Mouse (Mus musculus) R1 (cell line): Measurements from ENCODE around the gene Ubap1l.

ENCODE experiments used
- DNase-seq: peaks from one replicate; pipeline ENCODE4 v3.0.0-alpha.2; 2018; ENCODE audit warnings: low read depth, low spot score

Ubap1l gene

DNA sequence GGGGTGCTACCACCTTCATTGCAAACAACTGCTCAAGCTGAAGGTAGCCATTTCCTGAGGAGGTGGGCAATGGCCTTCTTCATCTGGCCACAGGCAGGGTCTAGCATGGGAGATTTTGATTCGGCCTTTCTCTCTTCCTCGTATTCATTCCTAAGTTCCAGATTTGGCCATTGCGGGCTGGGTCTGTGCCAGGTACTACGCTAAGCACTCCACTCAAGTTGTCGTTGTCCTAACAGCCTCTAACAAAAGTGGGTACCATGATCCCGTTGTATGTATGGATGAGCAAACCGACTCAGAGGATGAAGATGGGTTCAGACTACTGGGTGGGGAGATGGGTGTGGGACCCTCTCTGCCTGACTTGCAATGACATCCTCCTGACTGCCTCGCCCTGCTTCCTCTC is 49.5 kb downstream of the Ubap1l start:
- DNase-seq = no peak

DNA sequence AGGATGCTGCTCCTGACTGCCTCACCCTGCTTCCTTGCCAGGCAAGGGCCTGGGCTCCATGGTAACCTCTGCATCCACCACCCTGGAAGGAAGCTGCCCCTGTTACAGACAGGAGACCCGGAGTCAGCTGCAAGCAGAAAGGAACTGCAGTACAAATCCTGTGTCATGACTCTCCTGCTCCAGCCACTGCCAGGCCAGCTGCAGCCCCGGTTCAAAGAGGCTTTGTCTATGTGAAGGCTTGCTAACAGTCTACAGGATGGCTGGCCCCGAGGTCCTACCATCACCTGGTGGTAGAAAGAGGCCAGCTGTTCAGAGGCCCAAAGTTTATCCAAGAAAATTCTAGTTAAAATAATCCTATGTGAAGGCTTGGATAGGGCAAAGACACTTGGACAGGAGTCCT is 50.5 kb downstream of the Ubap1l start:
- no peak for DNase-seq

DNA sequence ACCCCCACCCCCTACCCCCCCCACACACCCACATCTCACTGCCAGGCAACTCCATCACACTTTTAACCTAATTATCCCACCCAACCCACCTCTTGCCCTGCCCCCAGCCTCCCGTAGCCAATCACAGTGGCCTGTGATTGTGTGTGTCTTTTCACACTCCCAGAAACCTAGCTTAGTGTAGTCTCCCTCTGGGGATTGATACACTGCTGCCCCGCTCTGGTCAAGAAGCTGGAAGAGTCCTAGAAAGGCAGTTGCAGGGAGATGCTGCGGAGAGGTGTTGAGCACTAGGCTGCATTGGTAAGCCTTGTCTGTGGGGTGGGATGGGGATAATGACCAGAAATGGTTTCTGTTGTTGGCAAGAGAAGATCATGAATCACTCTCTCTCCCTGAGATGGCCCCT is 56.9 kb downstream of the Ubap1l start:
- peak; percentile 31 for DNase-seq

DNA sequence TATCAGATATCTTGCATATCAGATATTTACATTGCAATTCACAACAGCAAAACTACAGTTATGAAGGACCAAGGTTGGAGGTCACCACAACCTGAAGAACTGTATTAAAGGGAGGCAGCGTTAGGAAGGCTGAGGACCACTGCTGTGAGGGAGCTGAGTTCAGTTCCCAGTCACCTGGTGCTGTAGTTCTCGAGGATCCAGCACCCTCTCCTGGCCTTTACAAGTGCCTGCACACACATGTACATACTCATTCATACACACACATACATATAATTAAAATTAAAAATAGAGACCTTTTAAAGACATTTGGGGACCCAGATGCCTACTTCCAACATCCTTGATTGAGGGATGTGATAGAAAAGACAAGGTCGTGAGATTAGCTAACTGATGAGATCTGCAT is 58.8 kb downstream of the Ubap1l start:
- no peak for DNase-seq

DNA sequence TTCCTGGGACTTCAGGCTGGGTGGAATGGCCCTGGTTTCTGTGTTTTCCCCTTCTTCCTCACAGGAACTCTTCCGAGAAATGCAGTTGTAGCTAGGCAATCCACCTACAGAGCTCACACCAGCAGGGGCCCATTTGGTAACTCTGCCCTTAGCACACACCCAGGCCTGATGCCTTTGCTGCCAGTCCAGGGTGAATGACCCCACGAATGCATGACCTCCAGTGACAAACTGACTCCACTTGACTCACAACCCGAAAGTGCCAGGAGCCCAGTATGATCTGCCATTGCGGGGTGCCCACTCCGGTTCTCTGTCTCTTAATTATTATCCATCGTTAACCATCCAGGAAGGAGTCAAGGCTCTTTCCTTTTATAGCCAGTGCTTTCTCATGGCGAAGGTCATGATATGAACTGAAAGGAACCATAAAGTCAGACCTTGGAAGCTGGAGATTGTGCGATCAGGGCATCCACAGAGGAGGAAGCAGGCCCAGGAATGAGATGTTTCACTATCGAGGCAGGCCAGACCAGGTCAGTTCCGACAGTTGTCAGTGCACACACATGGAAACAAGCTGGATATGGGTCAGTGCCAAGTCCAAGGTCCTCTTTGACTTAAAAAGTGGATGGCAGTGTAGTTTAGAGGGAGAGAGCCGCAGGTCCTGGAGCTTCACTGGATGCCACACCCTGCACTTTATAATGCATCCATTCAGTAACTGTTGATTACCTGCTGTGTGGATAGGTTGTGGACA is 62.1 kb downstream of the Ubap1l start, which contains the start of gene Slc51b:
Slc51b (minus strand) TSS at position 196 of the 742 bp plus-strand sequence.
- no peak for DNase-seq

DNA sequence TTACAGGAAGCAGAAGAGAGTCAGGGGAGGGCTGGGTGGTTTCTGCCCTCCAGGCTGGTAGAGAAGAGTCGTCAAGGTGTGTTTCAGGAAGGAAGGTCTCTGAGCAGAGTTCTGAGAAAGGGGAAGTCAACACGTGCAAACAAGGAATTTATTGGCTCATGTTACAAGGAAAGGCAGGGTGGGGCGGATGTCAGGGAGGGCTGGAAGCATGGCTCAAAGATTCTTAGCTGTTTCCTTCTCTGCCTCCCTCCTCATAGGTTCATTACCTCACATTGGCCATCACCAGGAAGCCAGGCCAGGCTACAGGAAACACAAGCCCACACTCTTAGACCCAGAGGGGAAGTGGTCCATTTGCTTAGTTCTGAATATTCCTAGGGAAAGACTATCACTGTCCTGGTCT is 63.6 kb downstream of the Ubap1l start:
- no peak for DNase-seq

DNA sequence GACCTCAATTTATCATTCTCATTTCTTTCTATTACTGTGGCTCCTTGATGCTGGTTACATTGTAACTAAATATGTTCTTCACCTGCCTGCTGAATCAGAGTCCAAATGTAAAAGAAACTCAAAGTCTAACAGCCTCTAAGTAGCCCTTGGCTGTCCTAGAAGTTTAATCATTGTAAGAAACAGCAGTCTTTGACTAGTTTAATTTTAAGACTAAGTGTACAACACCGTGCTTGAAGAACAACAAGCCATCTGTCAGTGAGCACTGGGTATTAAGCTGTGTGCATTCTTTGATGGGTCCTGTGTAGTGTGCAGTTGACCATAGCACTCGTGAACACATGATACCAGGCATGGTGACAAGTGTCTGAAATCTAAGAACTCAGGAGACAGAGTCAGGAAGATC is 66.7 kb downstream of the Ubap1l start:
- no peak for DNase-seq

DNA sequence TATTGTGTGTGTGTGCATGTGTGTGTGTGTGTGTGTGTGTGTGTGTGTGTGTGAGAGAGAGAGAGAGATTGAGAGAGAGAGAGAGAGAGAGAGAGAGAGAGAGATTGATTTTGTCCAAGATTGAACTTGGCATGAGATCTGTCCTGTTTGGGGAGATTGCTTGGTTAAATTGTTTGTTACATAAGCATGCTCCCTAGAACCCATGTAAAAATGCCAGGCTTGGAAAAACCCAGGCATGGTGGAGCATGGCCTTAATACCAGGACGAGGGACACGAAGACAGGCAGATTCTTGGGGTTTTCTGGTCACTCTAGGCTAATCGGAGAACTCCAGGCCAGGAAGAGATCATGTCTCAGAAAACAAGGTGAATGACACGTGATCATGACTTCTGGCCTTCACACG is 67.2 kb downstream of the Ubap1l start:
- DNase-seq = no peak
